Mouse (Mus musculus): ENCODE measurements around the gene Smc3.

- peak in 2 of 3 experiments; percentile 84 to 93 for TF ChIP-seq MYOG (IDR thresholded peaks at IDR 0.05; ENCODE audit: control insufficient read depth in 1 of 3, insufficient read depth in 1 of 3, insufficient read length in 2 of 3, low read depth in 2 of 3)
- no peak for TF ChIP-seq USF1 (IDR thresholded peaks at IDR 0.05; ENCODE audit: low read depth)
- peak; percentile 16 for TF ChIP-seq POLR2A (IDR thresholded peaks at IDR 0.05; ENCODE audit: insufficient read length, low read depth)
- no peak for TF ChIP-seq E2F4 (IDR thresholded peaks at IDR 0.05; ENCODE audit: insufficient read depth)
- TF ChIP-seq POLR2AphosphoS2 (IDR thresholded peaks at IDR 0.05; ENCODE audit: insufficient read length, low read depth), result peak; percentile 44
- TF ChIP-seq MAX (IDR thresholded peaks at IDR 0.05; ENCODE audit: low read depth), result no peak
- TF ChIP-seq CEBPB (IDR thresholded peaks at IDR 0.05; ENCODE audit: insufficient read depth, poor library complexity, severe bottlenecking), result no peak
- peak; percentile 74 to 94 (median 89) for TF ChIP-seq MYOD1 (IDR thresholded peaks at IDR 0.05; ENCODE audit: control insufficient read depth in 1 of 3, insufficient read length in 2 of 3, low read depth in 2 of 3)
- TF ChIP-seq TCF12 (IDR thresholded peaks at IDR 0.05; ENCODE audit: insufficient read depth, poor library complexity, severe bottlenecking), result peak; percentile 87
- TF ChIP-seq REST (IDR thresholded peaks at IDR 0.05; ENCODE audit: insufficient read depth, insufficient read length), result no peak
These were observed 61.9 kb downstream of the Smc3 start for GRCm38 (mm10) chr19:53661938-53662722.

Measured in myocyte (in vitro differentiated cells).